Mouse (Mus musculus): Measurements from ENCODE around the gene Aurkb. TPM values are rescaled to one million over a fixed set of nuclear protein-coding genes. Genes with fewer than 3 reads are reported as not detected.
"Not testable (repeated sequence)": the region's sequence is repeated elsewhere in the genome, so short reads cannot be mapped to it uniquely, and the experiment has no call there.

The Aurkb gene
- polyA plus RNA-seq, 1 experiment: 108 TPM

GRCm38 (mm10) chr11:69090367-69090766 is 44.9 kb downstream of the Aurkb start:
- Histone ChIP-seq H3K27ac (ENCODE audit: insufficient read depth, low read length) (no peak overlapping the region), H3K4me3 (ENCODE audit: low read depth, low read length) (no peak overlapping the region), H3K9me3 (replicated peaks; ENCODE audit: control insufficient read depth, insufficient read depth, low read length, poor library complexity, severe bottlenecking) (no peaks in the 10 kb centered on the region)

GRCm38 (mm10) chr11:69091566-69092385 is 46.3 kb downstream of the Aurkb start:
- H3K27me3 ChIP-seq (ENCODE audit: control insufficient read depth, insufficient read depth, low read length, poor library complexity, severe bottlenecking): no peaks in the 10 kb centered on the region
- H3K9ac ChIP-seq (ENCODE audit: low read depth, poor library complexity, severe bottlenecking): no peak overlapping the region
- H3K4me3 ChIP-seq (ENCODE audit: low read depth, low read length): no peak overlapping the region
- H3K9me3 ChIP-seq (replicated peaks; ENCODE audit: control insufficient read depth, insufficient read depth, low read length, poor library complexity, severe bottlenecking): no peaks in the 10 kb centered on the region
- no peaks in the 10 kb centered on the region for H3K4me1 ChIP-seq (ENCODE audit: control insufficient read depth, insufficient read depth, low read length)
- no peak for TF ChIP-seq POLR2A (IDR thresholded peaks at IDR 0.05; ENCODE audit: insufficient read depth, low read length)
- no peak for TF ChIP-seq EP300 (IDR thresholded peaks at IDR 0.05; ENCODE audit: insufficient read depth, low read depth, low read length)
- no peak for TF ChIP-seq CTCF (IDR thresholded peaks at IDR 0.05; ENCODE audit: low read depth, low read length)
- H3K27ac ChIP-seq (ENCODE audit: insufficient read depth, low read length): no peak overlapping the region
- peaks cover 13% of the 10 kb centered on the region for H3K36me3 ChIP-seq (ENCODE audit: control insufficient read depth, insufficient read depth, low read length, poor library complexity, severe bottlenecking)

More at GRCm38 (mm10) chr11:69090367-69090766, 44.9 kb downstream of the Aurkb start:
- H3K27me3 ChIP-seq (ENCODE audit: control insufficient read depth, insufficient read depth, low read length, poor library complexity, severe bottlenecking): no peaks in the 10 kb centered on the region
- no peak for TF ChIP-seq EP300 (IDR thresholded peaks at IDR 0.05; ENCODE audit: insufficient read depth, low read depth, low read length)
- TF ChIP-seq POLR2A (IDR thresholded peaks at IDR 0.05; ENCODE audit: insufficient read depth, low read length): no peak
- H3K9ac ChIP-seq (ENCODE audit: low read depth, poor library complexity, severe bottlenecking): no peak overlapping the region
- peaks cover 2% of the 10 kb centered on the region for H3K4me1 ChIP-seq (ENCODE audit: control insufficient read depth, insufficient read depth, low read length)
- peaks cover 13% of the 10 kb centered on the region for H3K36me3 ChIP-seq (ENCODE audit: control insufficient read depth, insufficient read depth, low read length, poor library complexity, severe bottlenecking)

- H3K27me3 ChIP-seq (ENCODE audit: control insufficient read depth, insufficient read depth, low read length, poor library complexity, severe bottlenecking): no peaks in the 10 kb centered on the region
- H3K27ac ChIP-seq (ENCODE audit: insufficient read depth, low read length): peak overlapping the region; percentile 52
- H3K4me1 ChIP-seq (ENCODE audit: control insufficient read depth, insufficient read depth, low read length): no peaks in the 10 kb centered on the region
- no peaks in the 10 kb centered on the region for H3K9me3 ChIP-seq (replicated peaks; ENCODE audit: control insufficient read depth, insufficient read depth, low read length, poor library complexity, severe bottlenecking)
- no peak overlapping the region for H3K4me3 ChIP-seq (ENCODE audit: low read depth, low read length)
- peaks cover 13% of the 10 kb centered on the region for H3K36me3 ChIP-seq (ENCODE audit: control insufficient read depth, insufficient read depth, low read length, poor library complexity, severe bottlenecking)
- H3K9ac ChIP-seq (ENCODE audit: low read depth, poor library complexity, severe bottlenecking): no peak overlapping the region
- TF ChIP-seq CTCF (IDR thresholded peaks at IDR 0.05; ENCODE audit: low read depth, low read length) (peak; percentile 68), EP300 (IDR thresholded peaks at IDR 0.05; ENCODE audit: insufficient read depth, low read depth, low read length) (no peak)
Observed at GRCm38 (mm10) chr11:69092386-69092751, 46.9 kb downstream of the Aurkb start.

- Histone ChIP-seq H3K9me3 (replicated peaks; ENCODE audit: control insufficient read depth, insufficient read depth, low read length, poor library complexity, severe bottlenecking) (no peaks in the 10 kb centered on the region), H3K9ac (ENCODE audit: low read depth, poor library complexity, severe bottlenecking) (no peak overlapping the region), H3K4me3 (ENCODE audit: low read depth, low read length) (no peak overlapping the region), H3K4me1 (ENCODE audit: control insufficient read depth, insufficient read depth, low read length) (no peaks in the 10 kb centered on the region), H3K36me3 (ENCODE audit: control insufficient read depth, insufficient read depth, low read length, poor library complexity, severe bottlenecking) (peaks cover 13% of the 10 kb centered on the region), H3K27me3 (ENCODE audit: control insufficient read depth, insufficient read depth, low read length, poor library complexity, severe bottlenecking) (no peaks in the 10 kb centered on the region), H3K27ac (ENCODE audit: insufficient read depth, low read length) (peak overlapping the region; percentile 52)
- no peak for TF ChIP-seq CTCF (IDR thresholded peaks at IDR 0.05; ENCODE audit: low read depth, low read length)
- no peak for TF ChIP-seq EP300 (IDR thresholded peaks at IDR 0.05; ENCODE audit: insufficient read depth, low read depth, low read length)
- TF ChIP-seq POLR2A (IDR thresholded peaks at IDR 0.05; ENCODE audit: insufficient read depth, low read length): no peak
Observed at GRCm38 (mm10) chr11:69092871-69093270, 47.4 kb downstream of the Aurkb start.

- peaks cover 13% of the 10 kb centered on the region for H3K36me3 ChIP-seq (ENCODE audit: control insufficient read depth, insufficient read depth, low read length, poor library complexity, severe bottlenecking)
- not testable (repeated sequence) for H3K27me3 ChIP-seq (ENCODE audit: control insufficient read depth, insufficient read depth, low read length, poor library complexity, severe bottlenecking); H3K9me3 ChIP-seq (replicated peaks; ENCODE audit: control insufficient read depth, insufficient read depth, low read length, poor library complexity, severe bottlenecking); H3K27ac ChIP-seq (ENCODE audit: insufficient read depth, low read length); H3K9ac ChIP-seq (ENCODE audit: low read depth, poor library complexity, severe bottlenecking); H3K4me1 ChIP-seq (ENCODE audit: control insufficient read depth, insufficient read depth, low read length); H3K4me3 ChIP-seq (ENCODE audit: low read depth, low read length)
Observed at GRCm38 (mm10) chr11:69093856-69094255, 48.4 kb downstream of the Aurkb start.

GRCm38 (mm10) chr11:69094697-69095429 is 49.4 kb downstream of the Aurkb start, which contains the start of gene Per1:
Per1 (plus strand) TSS chr11:69095217.
- TF ChIP-seq CTCF (IDR thresholded peaks at IDR 0.05; ENCODE audit: low read depth, low read length) (no peak), POLR2A (IDR thresholded peaks at IDR 0.05; ENCODE audit: insufficient read depth, low read length) (no peak), EP300 (IDR thresholded peaks at IDR 0.05; ENCODE audit: insufficient read depth, low read depth, low read length) (peak; percentile 50; the same call in 1 of the 2 replicates)

More at GRCm38 (mm10) chr11:69094697-69095429, 49.4 kb downstream of the Aurkb start, which contains the start of gene Per1:
- no peaks in the 10 kb centered on the region for H3K9me3 ChIP-seq (replicated peaks; ENCODE audit: control insufficient read depth, insufficient read depth, low read length, poor library complexity, severe bottlenecking)
- H3K27me3 ChIP-seq (ENCODE audit: control insufficient read depth, insufficient read depth, low read length, poor library complexity, severe bottlenecking): no peaks in the 10 kb centered on the region
- H3K4me3 ChIP-seq (ENCODE audit: low read depth, low read length): peak within 1 kb of the TSS; percentile 96
- H3K36me3 ChIP-seq (ENCODE audit: control insufficient read depth, insufficient read depth, low read length, poor library complexity, severe bottlenecking): peaks cover 12% of the 10 kb centered on the region
- H3K27ac ChIP-seq (ENCODE audit: insufficient read depth, low read length): no peak within 1 kb of the TSS; the same call in 1 of the 2 replicates
- H3K9ac ChIP-seq (ENCODE audit: low read depth, poor library complexity, severe bottlenecking): peak within 1 kb of the TSS; percentile 57
- no peaks in the 10 kb centered on the region for H3K4me1 ChIP-seq (ENCODE audit: control insufficient read depth, insufficient read depth, low read length)
